Mouse (Mus musculus): ENCODE measurements at regions not wholly inside any gene's neighbourhood (a gene's known extent, or its start where the extent isn't known, plus 50 kb on each side); places are given as distances from the start of the nearest gene placed in this dataset.

DNA sequence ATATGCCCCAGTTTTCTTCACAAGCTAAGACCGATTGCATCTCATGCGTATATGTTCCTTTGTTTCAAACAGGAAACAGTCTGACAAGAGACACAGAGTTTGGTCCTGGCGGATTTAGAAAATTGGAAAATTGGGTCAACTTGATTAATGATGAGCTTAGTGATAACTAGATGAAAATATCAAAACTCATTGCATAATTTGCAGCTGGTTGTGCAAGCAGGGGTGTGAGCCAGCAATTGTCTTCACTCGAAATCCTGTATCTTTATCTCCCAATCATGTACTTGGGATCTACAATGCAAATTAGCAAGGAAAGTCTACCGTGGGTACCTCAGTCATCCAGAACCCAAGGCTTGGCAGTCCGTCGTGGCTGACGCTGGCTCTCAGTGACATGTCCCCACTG, 128.9 kb upstream of the N6amt1 start:
- DNase-seq: no peak

DNA sequence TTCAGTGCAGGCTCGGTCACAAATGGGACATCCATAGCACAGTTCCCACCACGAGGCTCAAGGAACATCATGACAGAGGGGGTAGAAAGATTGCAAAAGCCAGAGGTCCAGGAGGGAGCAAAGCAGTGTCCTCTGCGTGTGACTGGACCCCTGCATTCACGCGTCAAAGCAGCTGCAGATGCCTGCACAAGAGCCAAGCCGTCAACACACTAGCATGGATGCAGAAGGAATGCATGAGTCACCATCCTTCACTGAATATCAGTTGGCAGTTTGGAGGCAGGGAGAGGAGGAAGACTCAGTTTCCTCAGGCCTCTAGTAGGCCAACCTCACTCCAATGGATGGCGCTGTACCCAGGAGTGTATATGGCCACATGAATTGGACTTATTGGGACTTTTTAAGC, 130.0 kb upstream of the N6amt1 start:
- no peak for DNase-seq

DNA sequence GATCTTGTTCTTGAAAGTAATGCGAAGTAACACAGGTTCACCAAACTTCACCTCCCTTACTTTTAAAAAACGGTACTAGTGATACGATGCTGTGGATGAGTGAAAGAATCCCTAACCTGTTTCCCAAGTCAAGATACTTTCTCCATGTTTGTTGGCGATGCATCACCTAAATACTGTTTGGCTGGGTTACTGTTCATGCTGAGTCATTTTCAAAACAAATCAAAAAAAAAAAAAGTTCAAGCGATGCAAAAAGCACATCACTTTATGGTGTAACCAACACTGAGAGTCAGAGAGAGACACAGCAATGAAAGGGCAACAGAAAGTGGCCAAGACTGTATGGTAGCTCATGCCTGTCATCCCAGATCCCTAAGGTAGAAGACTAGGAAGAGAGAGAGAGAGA, 133.4 kb upstream of the N6amt1 start:
- DNase-seq: no peak

DNA sequence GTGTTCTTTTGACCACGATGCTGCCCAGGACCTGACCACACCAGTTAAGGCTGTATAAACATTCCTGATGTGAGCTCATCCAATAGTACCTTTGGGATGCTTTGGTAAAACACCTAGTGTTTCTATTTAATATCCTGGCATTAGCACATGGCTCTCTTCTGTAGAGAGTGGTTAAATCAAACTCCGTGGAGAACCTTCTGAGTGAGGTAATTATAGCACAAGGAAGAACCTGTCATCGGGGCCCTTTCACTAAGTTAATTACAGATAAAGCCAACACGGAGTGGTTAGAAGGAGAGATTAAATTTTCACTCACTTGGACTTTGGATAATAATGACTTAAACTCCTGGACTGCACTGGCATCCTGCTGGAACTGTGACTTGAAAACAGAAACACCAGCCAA, 133.8 kb upstream of the N6amt1 start:
- no peak for DNase-seq

DNA sequence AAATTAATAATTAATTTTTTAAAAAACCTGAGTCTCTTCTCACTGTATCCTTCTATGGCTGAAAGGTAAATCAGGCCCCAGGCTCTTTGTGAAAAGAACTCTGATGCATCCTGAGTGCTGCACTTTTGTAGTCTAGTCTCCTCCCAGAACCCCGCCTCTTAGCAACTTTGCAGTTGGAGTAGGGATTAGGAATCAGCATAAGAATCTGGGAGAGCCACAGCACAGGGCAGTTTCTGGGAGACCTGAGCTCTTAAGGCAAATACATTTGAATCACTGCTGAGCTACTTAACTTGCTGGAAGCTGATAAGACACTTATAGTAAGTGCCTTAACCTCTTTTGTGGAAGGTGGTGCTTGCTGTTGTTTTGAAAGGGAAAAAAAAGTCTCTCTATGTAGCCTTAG, 146.1 kb upstream of the N6amt1 start:
- DNase-seq: no peak

DNA sequence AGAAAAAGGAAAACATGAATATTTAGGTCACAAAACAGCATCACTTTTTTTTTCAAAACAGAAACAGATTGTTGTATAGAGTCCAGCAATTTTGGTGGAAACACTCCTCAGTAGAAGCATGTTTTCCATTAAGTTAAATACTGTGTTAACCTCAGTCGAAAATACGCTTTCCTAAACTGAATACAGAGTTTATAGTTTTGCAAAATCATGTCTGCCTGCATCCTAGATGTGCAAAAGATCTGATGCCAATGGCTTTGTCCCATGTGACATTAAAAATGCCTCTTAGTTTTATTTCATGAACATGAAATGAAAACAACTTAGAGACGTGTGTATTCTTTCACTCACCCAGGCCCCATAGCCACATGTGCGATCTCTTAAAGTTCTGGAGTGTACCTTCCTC, 163.5 kb upstream of the N6amt1 start:
- DNase-seq: no peak

DNA sequence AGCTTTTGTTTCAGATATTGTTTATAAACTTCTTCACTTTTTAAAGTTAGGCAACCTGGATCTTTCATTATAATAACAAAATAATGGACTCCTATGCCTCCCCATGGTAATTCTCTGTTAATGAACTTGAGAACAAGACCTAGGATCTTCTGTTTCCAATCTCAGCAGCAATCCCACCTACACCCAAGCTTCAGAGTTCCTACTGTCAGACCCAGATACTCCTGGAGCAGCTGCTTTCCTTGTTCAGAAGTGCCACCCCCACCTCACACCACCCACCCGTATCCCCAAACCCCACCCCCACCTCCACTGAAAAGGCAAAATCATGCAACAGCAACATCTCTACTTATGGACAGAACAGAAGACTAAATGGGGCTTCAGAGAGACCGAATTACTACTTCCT, 165.2 kb upstream of the N6amt1 start:
- DNase-seq: no peak

DNA sequence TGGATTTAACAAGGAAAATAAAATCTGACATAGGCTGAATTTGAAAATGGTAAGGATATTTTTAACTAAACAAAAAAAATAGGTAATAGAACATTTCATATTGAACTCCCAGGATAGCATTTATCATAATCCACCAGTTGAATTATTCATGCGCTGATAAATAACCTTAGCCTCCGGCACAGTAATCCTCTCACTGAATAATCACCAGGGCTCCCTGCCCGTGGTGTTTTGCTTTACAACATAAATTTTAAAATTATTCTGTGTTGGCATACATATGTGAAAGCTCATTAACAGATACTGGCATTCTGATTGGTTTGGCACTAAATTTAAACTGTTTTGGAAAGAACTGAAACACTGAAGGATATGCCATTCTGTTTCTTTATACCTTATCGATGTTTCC, 181.6 kb upstream of the N6amt1 start:
- no peak for DNase-seq

DNA sequence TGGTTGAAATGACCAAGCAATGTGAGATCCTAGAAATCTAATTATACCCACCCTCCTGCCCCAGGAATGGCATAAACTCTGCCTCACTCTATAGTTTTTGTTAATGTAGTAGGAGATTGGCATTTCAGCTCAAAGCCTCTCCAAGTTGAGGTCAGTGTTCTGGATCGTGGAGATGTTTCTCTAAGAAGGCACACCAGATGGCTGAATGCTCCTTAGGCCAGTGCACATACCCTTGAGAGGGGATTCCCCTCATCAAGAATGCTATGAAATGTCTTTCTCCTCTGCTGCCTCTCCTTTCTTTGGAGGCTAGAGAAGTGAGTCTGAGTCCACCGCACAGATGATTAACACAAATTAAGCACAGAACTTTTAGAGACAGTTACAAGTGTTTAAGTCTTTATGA, 214.7 kb upstream of the N6amt1 start:
- DNase-seq: no peak

DNA sequence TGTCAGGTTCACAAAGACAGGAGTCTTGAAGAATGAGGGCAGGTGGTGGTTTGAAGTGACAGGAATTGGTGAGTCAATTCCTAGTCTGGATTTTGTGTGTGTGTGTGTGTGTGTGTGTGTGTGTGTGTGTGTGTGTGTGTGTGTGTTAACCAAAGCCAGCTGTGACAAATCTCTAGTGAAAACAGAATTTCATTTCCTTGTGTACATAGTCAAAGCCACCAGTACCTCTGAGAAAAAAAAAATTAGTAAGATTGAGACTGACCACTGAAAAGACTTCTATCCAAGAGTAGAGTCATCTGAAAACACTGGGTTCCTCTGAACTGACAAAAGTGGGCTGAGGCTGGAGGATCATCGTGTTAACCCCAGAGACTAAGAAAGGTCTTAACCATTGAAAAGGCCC, 217.5 kb upstream of the N6amt1 start:
- DNase-seq: no peak

DNA sequence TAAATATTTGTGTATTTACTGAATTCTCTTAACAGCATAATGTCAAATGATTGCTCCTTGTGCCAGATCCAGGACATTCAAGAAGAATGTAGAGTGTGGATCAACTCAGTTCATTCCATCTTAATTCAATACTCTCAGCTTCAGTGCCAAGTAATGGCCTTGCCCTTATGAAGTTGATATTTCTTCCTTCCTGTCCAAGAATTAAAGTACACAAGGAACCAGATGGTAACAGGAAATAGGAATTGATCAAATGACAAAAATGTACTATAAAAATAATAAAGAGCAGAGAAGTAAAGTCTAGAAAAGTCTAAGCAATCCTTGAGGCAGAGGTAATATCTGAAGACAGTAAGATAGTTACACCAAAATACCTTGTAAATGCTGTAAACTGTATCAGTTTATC, 219.5 kb upstream of the N6amt1 start:
- DNase-seq: no peak

DNA sequence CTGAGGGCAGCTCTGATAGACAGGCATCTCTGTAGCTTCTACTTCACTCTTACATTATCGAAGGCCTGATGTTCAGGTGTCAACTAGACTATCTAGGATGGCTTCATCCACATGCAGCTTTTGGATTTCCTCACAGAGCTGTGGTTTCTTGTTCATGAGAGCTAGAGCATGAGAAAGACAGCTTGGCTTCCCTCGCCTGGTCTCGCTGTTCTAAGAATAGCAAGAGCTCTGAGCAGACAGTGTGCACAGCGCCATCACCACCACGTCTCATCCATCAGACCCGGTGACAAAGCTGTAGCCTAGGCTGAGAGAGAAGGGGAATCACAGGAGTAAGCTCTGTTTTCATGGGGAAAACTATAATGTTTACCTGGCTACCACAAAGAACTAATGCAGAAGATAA, 220.1 kb upstream of the N6amt1 start:
- no peak for DNase-seq

DNA sequence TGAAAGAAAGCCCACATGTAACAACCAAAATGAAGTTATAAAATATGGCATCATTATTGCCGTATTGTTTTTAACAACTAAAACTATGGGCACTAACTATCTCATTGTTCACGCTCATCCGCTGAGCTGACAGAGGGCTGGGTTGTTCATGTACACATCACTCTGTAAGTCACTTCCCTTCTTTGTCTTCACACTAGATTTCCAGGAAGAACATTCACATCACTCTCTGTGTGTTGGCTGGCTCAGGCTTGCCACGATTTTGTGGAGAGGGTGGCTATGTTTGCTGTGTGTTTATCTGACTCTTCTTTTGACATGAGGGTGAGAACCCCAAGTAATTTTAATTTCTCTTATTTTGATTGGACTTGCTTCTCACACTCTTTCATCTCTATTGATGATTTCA, 221.9 kb upstream of the N6amt1 start:
- no peak for DNase-seq

DNA sequence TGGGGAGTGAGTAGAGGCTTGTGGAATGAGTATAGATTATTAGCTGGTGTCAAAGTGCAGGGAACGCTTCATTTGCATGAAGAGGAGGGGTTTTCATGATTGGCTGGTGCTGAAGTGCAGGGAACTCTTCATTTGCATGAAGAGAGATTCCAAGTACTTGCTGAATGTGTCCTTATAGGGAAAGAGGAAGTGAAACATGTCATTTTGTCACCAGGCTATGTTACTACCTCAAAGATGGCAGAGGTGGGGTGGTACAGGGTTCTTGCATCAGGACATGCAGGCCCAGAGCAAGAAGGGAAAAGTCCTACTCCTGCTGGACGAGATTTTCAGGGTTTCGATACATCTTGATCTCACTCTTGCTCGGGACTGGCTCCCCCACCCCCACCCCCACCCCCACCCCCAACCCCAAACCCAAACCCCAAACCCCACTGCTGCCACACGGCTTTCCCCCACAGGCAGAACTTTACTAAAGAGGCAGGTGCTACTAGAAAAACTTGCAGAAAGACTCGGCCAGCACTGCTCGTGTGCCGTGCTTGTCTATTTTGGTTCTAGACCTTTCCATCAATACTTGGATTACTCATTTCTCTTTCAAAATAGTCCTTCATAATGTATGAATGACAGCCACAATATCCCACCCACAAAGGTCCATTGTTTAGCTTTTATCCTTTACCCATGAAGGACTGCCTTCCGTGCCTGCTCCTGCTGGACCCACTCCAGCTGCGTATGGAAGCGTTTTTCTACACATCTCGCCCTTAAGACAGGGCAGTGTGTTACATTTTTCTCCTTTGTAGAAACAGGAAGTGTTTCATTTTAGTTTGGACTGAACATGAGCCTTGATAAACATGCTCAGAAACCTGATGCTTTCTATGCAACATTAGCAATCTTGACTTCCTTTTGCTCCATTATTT, 223.0 kb upstream of the N6amt1 start:
- no peak for DNase-seq

DNA sequence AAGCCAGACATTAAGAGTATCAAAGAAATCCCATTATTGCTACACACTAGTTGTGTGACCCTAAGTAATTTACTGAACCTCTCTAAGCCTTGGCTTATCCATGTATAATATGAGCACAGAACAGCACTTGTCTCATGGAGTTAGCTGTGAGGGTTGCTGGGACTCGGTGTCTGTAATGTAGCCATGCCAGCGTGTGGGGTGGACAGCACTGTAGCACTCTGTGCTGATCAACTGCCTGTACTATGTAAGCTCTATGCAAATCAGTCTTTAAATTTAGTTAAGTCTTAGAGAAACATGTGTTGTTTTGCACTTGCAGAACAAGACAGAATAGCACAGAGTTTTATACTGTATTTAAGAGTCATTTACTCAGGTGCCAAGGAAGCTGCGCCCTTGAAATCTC, 225.0 kb upstream of the N6amt1 start:
- DNase-seq: no peak

DNA sequence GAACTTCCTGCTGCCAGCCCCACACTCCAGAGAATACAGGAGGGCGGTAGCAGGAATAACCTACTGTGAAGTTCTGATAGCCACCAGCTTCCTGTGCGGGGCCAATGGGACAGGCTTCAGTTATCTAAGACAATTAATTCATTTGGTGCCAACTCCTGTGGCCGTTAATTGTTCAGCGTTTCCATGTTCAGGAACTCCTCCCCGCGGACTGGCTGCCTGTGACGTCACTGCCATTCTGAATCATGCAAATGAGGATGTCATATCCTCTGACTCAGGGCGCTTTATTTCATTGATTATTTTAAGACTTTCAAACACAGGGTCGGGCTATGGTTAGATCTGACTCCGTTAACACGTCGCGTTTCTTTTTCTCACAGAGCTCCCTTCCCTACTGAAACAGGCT, 225.8 kb upstream of the N6amt1 start:
- DNase-seq: peak; percentile 64

DNA sequence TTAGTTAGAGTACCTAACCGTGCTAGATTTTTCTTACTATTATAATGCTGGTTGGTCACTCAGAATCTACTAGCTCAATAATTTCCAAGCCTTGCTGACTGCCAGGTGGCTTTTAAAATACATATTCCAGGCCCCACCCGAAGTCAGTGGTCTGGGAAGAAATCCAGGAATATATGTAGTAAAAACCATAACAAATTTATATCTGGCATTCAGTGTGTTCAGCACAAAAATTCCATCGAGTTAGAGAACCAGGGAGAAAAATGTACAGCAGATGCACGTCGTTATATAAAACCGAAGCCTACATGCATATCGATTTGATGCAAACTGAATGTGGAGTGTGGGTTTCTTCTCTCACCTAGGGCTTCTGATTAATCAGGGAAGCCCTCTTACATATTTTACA, 229.5 kb upstream of the N6amt1 start:
- no peak for DNase-seq

DNA sequence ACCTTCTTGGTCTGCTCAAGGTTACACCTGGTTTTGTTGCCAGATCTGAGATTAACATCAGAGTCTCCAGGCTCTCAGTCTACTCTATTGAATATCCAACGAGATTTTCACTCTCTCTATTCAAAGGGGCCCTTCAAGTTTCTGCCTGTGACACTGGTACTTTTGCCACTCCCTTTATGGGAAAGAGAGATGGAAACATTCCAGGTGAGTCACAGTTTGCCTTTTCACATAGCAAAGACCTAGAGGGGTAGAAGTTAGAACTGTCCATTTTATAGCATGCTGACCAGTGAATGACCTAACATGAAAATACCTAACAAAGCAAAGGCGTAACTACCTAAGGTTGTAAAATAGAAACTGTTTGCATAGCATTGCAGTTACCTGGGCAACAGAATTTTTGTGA, 250.4 kb upstream of the N6amt1 start:
- no peak for DNase-seq

DNA sequence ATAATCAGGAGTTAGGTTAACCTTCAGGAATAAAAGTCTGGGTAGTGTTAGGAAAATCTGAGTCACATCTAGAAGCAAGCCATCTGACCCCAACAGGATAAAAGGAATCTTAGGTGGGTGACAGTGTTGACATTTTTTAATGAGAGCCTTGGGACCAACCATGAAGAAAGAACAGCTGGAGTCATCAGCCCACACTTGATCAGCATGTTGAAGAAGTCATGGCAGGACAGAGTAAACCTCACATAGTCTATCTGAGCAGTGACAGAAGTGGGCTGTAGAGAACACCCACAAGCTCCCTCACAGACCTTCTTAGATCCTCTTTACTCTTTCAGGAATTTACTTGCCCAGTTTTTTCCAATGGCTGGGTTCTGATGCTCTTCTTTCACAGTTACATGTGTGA, 251.9 kb upstream of the N6amt1 start:
- no peak for DNase-seq

DNA sequence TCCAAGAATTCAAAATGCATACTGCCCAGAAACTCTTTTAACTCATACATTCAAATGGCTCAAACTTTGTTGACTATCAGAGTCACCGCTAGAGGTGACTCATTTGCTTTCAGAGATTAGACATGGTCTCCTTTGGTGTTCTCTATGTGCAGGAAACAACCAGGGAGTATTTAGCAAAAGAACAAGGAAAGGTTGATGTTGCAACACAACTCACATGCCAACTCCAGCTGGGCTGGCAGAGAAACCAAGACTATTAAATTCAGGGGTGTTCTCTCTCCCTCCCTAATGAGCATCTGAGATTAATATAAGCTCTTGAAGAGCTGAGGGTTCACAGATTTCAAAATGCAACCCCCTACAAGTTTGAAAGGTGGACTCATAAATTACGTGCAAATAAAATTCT, 262.0 kb upstream of the N6amt1 start:
- DNase-seq: no peak

DNA sequence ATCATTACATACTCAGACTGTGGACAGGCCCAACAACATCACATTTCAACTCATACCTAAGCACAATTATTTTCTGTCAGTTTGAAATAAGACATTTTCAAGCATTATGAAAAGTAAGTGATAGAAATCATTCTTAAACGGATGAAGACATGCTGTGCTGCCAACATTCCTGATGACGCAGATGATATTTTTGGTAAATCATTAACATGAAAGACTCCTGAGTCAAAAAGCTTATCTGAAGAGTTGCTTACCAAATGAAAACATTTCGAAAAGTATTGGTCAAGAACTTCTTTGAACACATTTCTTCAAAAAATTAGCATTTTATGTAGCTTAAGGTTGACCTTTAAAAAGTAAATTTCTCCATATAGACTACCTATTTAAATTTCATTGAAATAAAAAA, 264.7 kb upstream of the N6amt1 start:
- no peak for DNase-seq

DNA sequence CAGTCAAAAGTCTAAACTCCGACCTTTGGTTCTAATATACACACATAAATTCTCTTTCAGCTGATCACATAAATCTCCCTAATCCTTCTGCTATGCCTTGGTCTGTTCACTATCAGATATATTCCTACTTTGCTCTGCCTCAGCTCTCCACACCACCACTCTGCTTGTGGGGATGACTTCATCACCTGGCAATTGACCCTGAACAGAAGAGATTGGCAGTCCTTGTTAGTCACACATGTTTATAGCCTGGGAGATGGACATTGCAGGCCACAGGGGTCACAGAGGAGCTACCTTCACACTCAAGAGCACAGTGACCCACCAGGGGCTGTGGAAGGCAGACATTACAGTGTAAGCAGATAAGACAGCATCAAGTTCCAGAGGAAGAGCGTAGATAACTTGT, 270.5 kb upstream of the N6amt1 start:
- no peak for DNase-seq

DNA sequence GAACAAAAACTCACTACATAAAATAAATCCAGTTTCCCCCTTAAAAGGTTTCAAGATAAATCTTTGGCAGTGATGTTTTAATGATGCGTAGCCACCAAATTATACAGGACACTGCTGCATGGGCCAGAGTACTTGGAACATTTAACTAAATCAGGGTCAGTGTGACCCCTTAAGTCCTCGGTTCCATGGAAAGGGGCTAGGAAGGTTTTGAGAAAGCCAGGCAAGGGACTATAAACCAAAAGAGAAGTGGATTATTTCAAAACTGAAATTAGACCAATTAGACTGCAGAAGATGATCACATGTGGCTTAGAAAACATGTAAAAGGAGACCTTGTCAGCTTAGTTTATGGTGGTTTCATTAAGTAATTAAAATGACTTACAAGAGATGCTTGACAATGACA, 276.6 kb upstream of the N6amt1 start:
- DNase-seq: no peak

DNA sequence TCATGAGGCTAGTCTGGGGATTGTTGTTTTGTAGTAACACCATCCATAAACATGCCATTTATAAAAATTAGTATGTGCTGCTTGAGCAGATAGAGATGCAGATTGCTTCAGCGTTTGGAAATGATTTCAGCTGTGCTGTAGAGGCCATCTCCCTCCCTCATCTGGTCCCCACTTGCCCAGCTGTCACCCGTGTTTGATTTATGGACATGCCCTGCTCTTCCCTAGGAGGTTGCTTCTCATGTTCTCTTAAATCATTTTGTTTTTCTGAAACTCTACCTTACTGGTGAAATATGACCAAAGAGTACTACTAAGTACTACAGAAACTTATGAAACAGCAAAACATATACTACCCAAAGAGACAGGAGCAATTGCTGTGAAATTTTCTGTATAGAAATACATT, 284.7 kb upstream of the N6amt1 start:
- no peak for DNase-seq

DNA sequence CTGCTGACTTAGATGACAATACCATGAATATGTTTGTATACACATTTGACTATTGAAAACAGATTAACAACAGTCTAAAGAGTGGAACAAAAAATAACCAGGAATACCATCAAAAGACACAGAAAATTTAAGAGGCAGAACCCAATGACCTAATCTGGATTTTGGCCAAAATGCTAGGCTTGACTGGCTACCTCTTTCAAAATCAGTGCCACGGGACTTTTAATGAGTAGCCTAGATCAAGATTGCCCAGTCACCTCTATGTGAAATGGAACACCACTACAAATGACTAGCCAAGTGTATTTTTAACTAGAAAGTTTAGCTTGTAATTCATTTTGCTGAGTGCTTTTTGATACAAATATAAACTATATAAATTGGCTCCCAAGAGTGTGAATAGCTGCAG, 286.0 kb upstream of the N6amt1 start:
- no peak for DNase-seq

All from heart, postnatal 4 days (tissue).